Mouse (Mus musculus) ES-Bruce4 (cell line): ENCODE data around the gene Usp46. TPM values are rescaled to one million over a fixed set of nuclear protein-coding genes. Genes with fewer than 3 reads are reported as not detected.

Source experiments
- H3K27ac ChIP-seq: 2 replicates; pipeline ENCODE4 v1.5.1; 2012; ENCODE audit warnings: low read length, inconsistent platforms; ENCODE audit not compliant: insufficient read depth
- H3K27me3 ChIP-seq: 2 replicates; pipeline ENCODE4 v1.6.1; 2012; ENCODE audit warnings: mild to moderate bottlenecking, low read length, inconsistent platforms; ENCODE audit not compliant: control insufficient read depth, poor library complexity, insufficient read depth, severe bottlenecking
- H3K36me3 ChIP-seq: 2 replicates; pipeline ENCODE4 v1.6.1; 2012; ENCODE audit warnings: inconsistent platforms, mild to moderate bottlenecking, low read length, moderate library complexity; ENCODE audit not compliant: control insufficient read depth, poor library complexity, insufficient read depth, severe bottlenecking
- H3K4me1 ChIP-seq: one replicate; pipeline ENCODE4 v1.8.1; 2011; ENCODE audit warnings: low read length; ENCODE audit not compliant: control insufficient read depth, insufficient read depth
- H3K4me3 ChIP-seq: 2 replicates; pipeline ENCODE4 v1.5.1; 2011; ENCODE audit warnings: low read depth, mild to moderate bottlenecking, low read length
- H3K9ac ChIP-seq: 2 replicates; pipeline ENCODE4 v1.6.1; 2012; ENCODE audit warnings: low read depth, mild to moderate bottlenecking, inconsistent platforms; ENCODE audit not compliant: poor library complexity, severe bottlenecking
- H3K9me3 ChIP-seq: replicated peaks from 2 replicates; pipeline ENCODE4 v1.6.1; 2012; ENCODE audit warnings: mild to moderate bottlenecking, low read length, inconsistent platforms; ENCODE audit not compliant: control insufficient read depth, poor library complexity, insufficient read depth, severe bottlenecking
- CTCF ChIP-seq: IDR thresholded peaks from one replicate; pipeline ENCODE4 v1.8.1; 2011; ENCODE audit warnings: low read depth, low read length
- EP300 ChIP-seq: IDR thresholded peaks from 2 replicates; pipeline ENCODE4 v1.6.1; 2011; ENCODE audit warnings: low read depth, low read length; ENCODE audit not compliant: insufficient read depth
- POLR2A ChIP-seq: IDR thresholded peaks from one replicate; pipeline ENCODE4 v1.8.1; 2011; ENCODE audit warnings: low read length; ENCODE audit not compliant: insufficient read depth
- polyA plus RNA-seq: library from polyadenylated mRNA; stranded (reverse); fragments of >200 nt; gene quantifications from 2 replicates; pipeline ENCODE4 v1.2.4, GENCODE M21; 2011; ENCODE audit warnings: low read depth; ENCODE audit not compliant: missing spikeins, insufficient read depth, insufficient read length

The Usp46 gene
- polyA plus RNA-seq, 1 experiment: 52.4 TPM

DNA sequence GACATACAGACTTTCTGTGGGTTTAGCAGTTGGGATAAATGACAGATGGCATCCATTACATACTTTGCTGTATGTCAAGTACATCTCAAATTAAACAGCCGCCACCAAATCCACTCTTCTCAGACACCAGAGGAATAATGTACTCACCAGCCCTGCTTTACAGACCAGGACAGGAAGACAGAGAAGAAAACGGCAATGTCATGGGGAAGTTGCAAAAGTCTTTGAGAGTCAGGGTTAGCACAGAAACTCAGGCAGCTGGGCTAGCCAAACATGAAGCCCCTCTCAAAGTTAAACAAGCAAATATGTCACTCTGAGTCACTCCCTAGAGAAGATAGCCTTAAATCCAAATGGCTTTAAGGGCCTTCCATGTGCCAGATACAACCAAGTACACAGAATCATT is 40.0 kb downstream of the Usp46 start:
- H3K36me3 ChIP-seq: peaks cover 4% of the 10 kb centered on the region; the same call in 1 of the 2 replicates
- TF ChIP-seq POLR2A (no peak), EP300 (no peak), CTCF (no peak)
- no peaks in the 10 kb centered on the region for H3K27me3 ChIP-seq
- H3K9ac ChIP-seq: no peak overlapping the region
- no peak overlapping the region for H3K27ac ChIP-seq
- H3K4me3 ChIP-seq: no peak overlapping the region
- no peaks in the 10 kb centered on the region for H3K4me1 ChIP-seq
- no peaks in the 10 kb centered on the region for H3K9me3 ChIP-seq

DNA sequence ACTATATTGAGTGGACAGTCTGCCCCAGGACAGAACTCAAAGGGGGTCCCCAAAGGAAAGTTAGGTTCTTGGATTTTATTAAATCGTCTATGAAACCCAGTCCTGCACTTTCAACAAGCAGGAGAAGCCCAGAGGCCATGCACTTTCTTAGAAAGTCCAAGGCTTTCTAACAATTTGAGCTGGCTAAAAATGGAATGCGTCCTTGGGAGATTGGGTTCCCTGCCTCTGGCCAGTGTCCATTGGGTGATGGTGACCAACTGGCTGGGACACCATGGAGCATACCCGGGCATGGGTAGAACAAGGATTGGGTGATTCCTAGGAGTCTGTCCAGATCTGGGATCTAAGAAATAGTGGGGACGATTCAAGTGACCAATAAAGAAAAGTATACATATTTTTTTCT is 47.7 kb downstream of the Usp46 start:
- Histone ChIP-seq H3K27ac (no peak overlapping the region), H3K36me3 (no peaks in the 10 kb centered on the region), H3K9me3 (no peaks in the 10 kb centered on the region), H3K4me1 (no peaks in the 10 kb centered on the region), H3K4me3 (no peak overlapping the region), H3K27me3 (no peaks in the 10 kb centered on the region), H3K9ac (no peak overlapping the region)
- TF ChIP-seq EP300: no peak
- TF ChIP-seq CTCF: no peak
- TF ChIP-seq POLR2A: no peak

DNA sequence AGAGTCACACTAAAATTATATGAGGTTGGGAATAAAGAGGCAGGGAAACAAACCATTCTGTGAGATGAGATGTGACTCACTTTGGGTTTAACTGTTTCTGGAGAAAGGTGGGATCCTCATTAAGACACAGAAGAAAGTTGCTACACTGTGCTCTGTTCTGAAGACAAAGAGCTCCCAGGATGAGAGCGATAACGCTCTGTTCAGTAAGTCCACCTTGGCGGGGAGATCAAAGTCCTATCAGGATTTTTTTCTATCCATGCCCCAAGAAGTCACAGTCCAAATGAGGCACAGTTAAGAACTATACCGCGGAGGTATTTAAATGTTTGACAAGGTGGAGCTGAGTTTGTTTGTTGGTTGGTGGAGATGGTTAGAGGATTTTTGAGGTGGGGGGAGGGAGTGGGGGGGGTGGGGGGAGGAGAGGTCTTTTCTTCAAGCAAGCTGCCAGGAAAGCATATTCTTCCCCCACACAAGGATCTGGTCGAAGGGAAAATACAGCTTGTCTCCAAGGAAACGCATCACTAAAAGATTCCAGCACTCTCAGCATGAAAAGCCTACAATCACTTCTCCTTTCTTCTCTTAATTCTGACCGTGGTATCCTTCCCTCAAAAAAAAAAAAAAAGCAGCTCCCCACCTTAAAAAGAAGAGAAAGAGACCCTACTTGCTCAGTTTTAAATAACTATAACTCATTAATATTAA is 49.2 kb downstream of the Usp46 start:
- Histone ChIP-seq H3K9me3 (no peaks in the 10 kb centered on the region), H3K9ac (no peak overlapping the region), H3K27ac (no peak overlapping the region), H3K4me1 (no peaks in the 10 kb centered on the region), H3K36me3 (no peaks in the 10 kb centered on the region), H3K27me3 (no peaks in the 10 kb centered on the region), H3K4me3 (no peak overlapping the region)
- no peak for TF ChIP-seq CTCF
- TF ChIP-seq EP300: no peak
- TF ChIP-seq POLR2A: no peak

DNA sequence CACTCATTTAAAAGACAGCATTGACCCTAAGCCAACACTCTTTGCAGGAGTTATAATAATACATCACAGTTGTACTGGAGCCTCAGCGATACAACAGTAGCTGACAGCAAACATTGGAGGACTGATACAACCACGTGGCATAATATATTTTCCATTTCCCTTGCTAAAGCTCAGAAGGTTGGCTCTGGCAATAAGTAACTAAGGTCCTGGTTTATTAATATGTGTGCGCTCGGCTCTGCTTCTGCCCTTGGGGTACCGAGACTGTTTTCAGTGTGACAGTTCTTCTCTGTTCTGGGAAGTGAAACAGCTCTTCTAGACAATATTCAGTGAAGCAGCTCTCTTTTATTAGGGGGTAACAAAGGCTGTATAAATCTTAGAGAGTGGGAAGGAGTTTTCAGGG is 50.7 kb downstream of the Usp46 start:
- Histone ChIP-seq H3K9me3 (no peaks in the 10 kb centered on the region), H3K36me3 (no peaks in the 10 kb centered on the region), H3K27ac (no peak overlapping the region), H3K4me1 (no peaks in the 10 kb centered on the region), H3K9ac (no peak overlapping the region), H3K27me3 (no peaks in the 10 kb centered on the region), H3K4me3 (no peak overlapping the region)
- no peak for TF ChIP-seq EP300
- TF ChIP-seq CTCF: no peak
- no peak for TF ChIP-seq POLR2A

DNA sequence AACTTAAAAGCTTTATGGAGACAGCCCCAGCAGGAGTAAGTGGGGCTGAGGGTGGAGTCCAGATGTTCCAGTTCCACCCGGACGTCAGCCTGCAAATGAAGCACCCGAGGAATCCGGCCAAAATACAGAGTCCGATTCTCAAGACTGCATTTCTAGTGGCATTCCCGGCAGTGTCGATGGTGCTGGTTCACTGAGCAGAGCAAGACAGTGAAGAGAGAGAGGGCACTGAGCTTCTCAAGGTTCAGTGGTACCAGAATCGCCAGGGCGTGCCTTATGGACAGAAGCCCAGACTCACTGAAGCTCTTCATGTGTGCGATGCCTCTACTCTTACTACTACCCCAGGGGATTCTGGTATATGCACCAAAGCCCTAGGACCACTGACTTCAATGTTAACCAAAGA is 56.6 kb downstream of the Usp46 start:
- H3K4me1 ChIP-seq: no peaks in the 10 kb centered on the region
- no peaks in the 10 kb centered on the region for H3K36me3 ChIP-seq
- H3K27ac ChIP-seq: no peak overlapping the region
- no peaks in the 10 kb centered on the region for H3K27me3 ChIP-seq
- no peak overlapping the region for H3K4me3 ChIP-seq
- no peaks in the 10 kb centered on the region for H3K9me3 ChIP-seq
- TF ChIP-seq POLR2A (no peak), EP300 (no peak), CTCF (no peak)
- H3K9ac ChIP-seq: no peak overlapping the region

DNA sequence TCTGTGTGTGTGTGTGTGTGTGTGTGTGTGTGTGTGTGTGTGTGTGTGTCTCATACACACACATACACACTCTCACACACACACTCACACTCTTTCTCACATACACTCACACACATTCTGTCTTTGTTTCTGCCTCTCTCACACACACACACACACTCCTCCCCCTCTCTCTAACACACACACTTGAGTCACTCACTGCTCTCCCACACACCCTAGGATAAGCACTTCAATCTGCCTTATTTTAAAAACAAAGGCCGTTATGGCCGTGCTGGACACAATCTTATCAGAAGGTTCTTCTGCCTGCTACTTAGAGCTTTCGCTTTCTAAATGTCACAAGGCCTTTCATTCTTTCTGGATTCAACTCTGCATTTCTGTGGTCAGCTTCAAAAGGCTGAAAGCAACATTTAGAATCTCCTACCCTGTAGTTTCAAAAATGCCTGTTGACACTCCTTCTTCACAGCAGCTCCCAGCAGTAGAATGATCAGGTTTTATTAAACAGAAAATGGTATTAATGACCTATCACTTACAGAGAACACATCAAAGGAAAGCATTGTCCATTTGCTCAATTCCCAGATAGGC is 60.6 kb downstream of the Usp46 start:
- TF ChIP-seq POLR2A (no peak), CTCF (no peak), EP300 (no peak)
- Histone ChIP-seq H3K4me3 (no peak overlapping the region), H3K27ac (no peak overlapping the region), H3K9me3 (no peaks in the 10 kb centered on the region), H3K36me3 (peaks cover 4% of the 10 kb centered on the region), H3K4me1 (no peaks in the 10 kb centered on the region), H3K27me3 (no peaks in the 10 kb centered on the region), H3K9ac (no peak overlapping the region)
